Mouse (Mus musculus) MEL (cell line): Measurements from ENCODE around the gene 2810459M11Rik. TPM values are rescaled to one million over a fixed set of nuclear protein-coding genes. Genes with fewer than 3 reads are reported as not detected.
A peak's percentile ranks its signal among the peaks of the same experiment; 100 is the strongest.

Experiments
- DNase-seq: peaks from one replicate; pipeline ENCODE4 v3.0.0; 2011; ENCODE audit warnings: low read depth, low spot score
- H3K27ac ChIP-seq: 2 replicates; pipeline ENCODE4 v1.5.1; 2012; ENCODE audit warnings: low read depth, mild to moderate bottlenecking, control low read depth, low read length, moderate library complexity; ENCODE audit not compliant: control insufficient read depth
- H3K27me3 ChIP-seq, 2 experiments: fragments of 150-350 bp in 1 of 2; sonication (generic) in 1 of 2; 2 replicates each; pipeline ENCODE4 v1.6.1; 2012; ENCODE audit warnings: low read length in 2 of 2, mild to moderate bottlenecking in 2 of 2, improper control_type of control experiment in 1 of 2, moderate library complexity in 1 of 2; ENCODE audit not compliant: insufficient read depth in 2 of 2, control insufficient read depth in 1 of 2
- H3K36me3 ChIP-seq, 2 experiments: 2 replicates each; pipeline ENCODE4 v1.6.1; 2012 to 2014; ENCODE audit warnings: low read length in 2 of 2, improper control_type of control experiment in 1 of 2, inconsistent platforms in 1 of 2, mild to moderate bottlenecking in 1 of 2; ENCODE audit not compliant: insufficient read depth in 2 of 2, control insufficient read depth in 1 of 2
- H3K4me1 ChIP-seq, 2 experiments: fragments of 150-350 bp in 1 of 2; sonication (generic) in 1 of 2; 2 replicates each; pipeline ENCODE4 v1.6.1; 2012; ENCODE audit warnings: low read length in 2 of 2, improper control_type of control experiment in 1 of 2, mild to moderate bottlenecking in 1 of 2; ENCODE audit not compliant: insufficient read depth in 2 of 2, control insufficient read depth in 1 of 2
- H3K4me3 ChIP-seq, 2 experiments: fragments of 150-350 bp in 1 of 2; sonication (generic) in 1 of 2; 2 replicates each; pipeline ENCODE4 v1.5.1; 2012; ENCODE audit warnings: low read depth in 2 of 2, low read length in 2 of 2, mild to moderate bottlenecking in 2 of 2, moderate library complexity in 2 of 2, control low read depth in 1 of 2, improper control_type of control experiment in 1 of 2; ENCODE audit not compliant: control insufficient read depth in 1 of 2, insufficient read depth in 1 of 2
- H3K79me2 ChIP-seq: 2 replicates; pipeline ENCODE4 v1.6.1; 2012; ENCODE audit warnings: mild to moderate bottlenecking, low read length, moderate library complexity; ENCODE audit not compliant: control insufficient read depth, poor library complexity, insufficient read depth
- H3K9ac ChIP-seq: 2 replicates; pipeline ENCODE4 v1.6.1; 2012; ENCODE audit warnings: low read depth, mild to moderate bottlenecking, control low read depth, low read length, moderate library complexity; ENCODE audit not compliant: control insufficient read depth, poor library complexity, severe bottlenecking
- H3K9me3 ChIP-seq: fragments of 150-350 bp; sonication (generic); replicated peaks from 2 replicates; pipeline ENCODE4 v1.6.1; 2012; ENCODE audit warnings: mild to moderate bottlenecking, low read length, improper control_type of control experiment, moderate library complexity; ENCODE audit not compliant: insufficient read depth
- CHD2 ChIP-seq: IDR thresholded peaks from 2 replicates; pipeline ENCODE4 v1.6.1; 2011; ENCODE audit warnings: low read length, improper control_type of control experiment
- CTCF ChIP-seq, 3 experiments: IDR thresholded peaks in 2 of 3; conservative IDR thresholded peaks in 1 of 3; 2 replicates each; pipeline ENCODE4 v1.5.1; 2011 to 2012; ENCODE audit warnings: low read length in 3 of 3, low read depth in 2 of 3, mild to moderate bottlenecking in 2 of 3, improper control_type of control experiment in 1 of 3, inconsistent platforms in 1 of 3, mixed read lengths in 1 of 3, moderate library complexity in 1 of 3; ENCODE audit not compliant: control insufficient read depth in 1 of 3, insufficient read depth in 1 of 3, poor library complexity in 1 of 3, severe bottlenecking in 1 of 3
- E2F4 ChIP-seq: IDR thresholded peaks from 2 replicates; pipeline ENCODE4 v1.6.1; 2011; ENCODE audit warnings: low read depth, low read length, improper control_type of control experiment, borderline replicate concordance
- ETS1 ChIP-seq: IDR thresholded peaks from 2 replicates; pipeline ENCODE4 v1.6.1; 2012; ENCODE audit warnings: low read depth, mild to moderate bottlenecking, inconsistent platforms, low read length, improper control_type of control experiment, moderate library complexity
- GABPA ChIP-seq: IDR thresholded peaks from 2 replicates; pipeline ENCODE4 v1.6.1; 2012; ENCODE audit warnings: low read depth, mild to moderate bottlenecking, inconsistent platforms, low read length, improper control_type of control experiment, moderate library complexity
- GATA1 ChIP-seq: IDR thresholded peaks from 2 replicates; pipeline ENCODE4 v1.6.1; 2011; ENCODE audit warnings: low read depth, low read length, improper control_type of control experiment
- JUND ChIP-seq: IDR thresholded peaks from 2 replicates; pipeline ENCODE4 v1.6.1; 2011; ENCODE audit warnings: low read depth, mild to moderate bottlenecking, improper control_type of control experiment, low read length
- MAFK ChIP-seq: IDR thresholded peaks from 2 replicates; pipeline ENCODE4 v1.6.1; 2011; ENCODE audit warnings: low read depth, mild to moderate bottlenecking, low read length, improper control_type of control experiment, borderline replicate concordance
- MAX ChIP-seq: IDR thresholded peaks from 2 replicates; pipeline ENCODE4 v1.6.1; 2011; ENCODE audit warnings: low read length, improper control_type of control experiment
- MAZ ChIP-seq: IDR thresholded peaks from 2 replicates; pipeline ENCODE4 v1.6.1; 2012; ENCODE audit warnings: low read depth, mild to moderate bottlenecking, inconsistent platforms, low read length, improper control_type of control experiment
- MYB ChIP-seq: IDR thresholded peaks from 2 replicates; pipeline ENCODE4 v1.6.1; 2011; ENCODE audit warnings: mild to moderate bottlenecking, low read depth, low read length, improper control_type of control experiment
- MYC ChIP-seq: IDR thresholded peaks from 2 replicates; pipeline ENCODE4 v1.6.1; 2011; ENCODE audit warnings: low read depth, mild to moderate bottlenecking, low read length, improper control_type of control experiment, moderate library complexity
- NELFE ChIP-seq: IDR thresholded peaks from 2 replicates; pipeline ENCODE4 v1.6.1; 2011; ENCODE audit warnings: low read depth, low read length, improper control_type of control experiment
- NRF1 ChIP-seq: IDR thresholded peaks from 2 replicates; pipeline ENCODE4 v1.6.1; 2014; ENCODE audit warnings: low read depth, mild to moderate bottlenecking, inconsistent platforms, low read length, improper control_type of control experiment, moderate library complexity; ENCODE audit not compliant: poor library complexity, insufficient read depth, severe bottlenecking
- POLR2A ChIP-seq, 2 experiments: IDR thresholded peaks; 2 replicates each; pipeline ENCODE4 v1.6.1; 2011 to 2012; ENCODE audit warnings: low read length in 2 of 2, mild to moderate bottlenecking in 2 of 2, control low read depth in 1 of 2, improper control_type of control experiment in 1 of 2, low read depth in 1 of 2, moderate library complexity in 1 of 2; ENCODE audit not compliant: control insufficient read depth in 1 of 2, insufficient read depth in 1 of 2, poor library complexity in 1 of 2
- POLR2AphosphoS5 ChIP-seq: IDR thresholded peaks from 2 replicates; pipeline ENCODE4 v1.6.1; 2012; ENCODE audit warnings: low read depth, borderline replicate concordance, mild to moderate bottlenecking, inconsistent platforms, low read length, moderate library complexity, mixed read lengths
- RAD21 ChIP-seq: IDR thresholded peaks from 2 replicates; pipeline ENCODE4 v1.6.1; 2011; ENCODE audit warnings: mild to moderate bottlenecking, low read depth, low read length, improper control_type of control experiment
- SMC3 ChIP-seq: IDR thresholded peaks from 2 replicates; pipeline ENCODE4 v1.6.1; 2011; ENCODE audit warnings: low read depth, low read length, improper control_type of control experiment
- TAL1 ChIP-seq: IDR thresholded peaks from 2 replicates; pipeline ENCODE4 v1.6.1; 2012; ENCODE audit warnings: mild to moderate bottlenecking, inconsistent platforms, low read length, moderate library complexity, mixed read lengths
- TBP ChIP-seq: IDR thresholded peaks from 2 replicates; pipeline ENCODE4 v1.8.0; 2011; ENCODE audit warnings: low read depth, low read length, improper control_type of control experiment
- UBTF ChIP-seq: IDR thresholded peaks from 2 replicates; pipeline ENCODE4 v1.6.1; 2012; ENCODE audit warnings: low read depth, mild to moderate bottlenecking, inconsistent platforms, low read length, improper control_type of control experiment, moderate library complexity, borderline replicate concordance; ENCODE audit not compliant: insufficient read depth
- USF2 ChIP-seq, 2 experiments: IDR thresholded peaks; 2 replicates each; pipeline ENCODE4 v1.6.1; 2011 to 2012; ENCODE audit warnings: improper control_type of control experiment in 2 of 2, low read length in 2 of 2, borderline replicate concordance in 1 of 2, inconsistent platforms in 1 of 2, low read depth in 1 of 2, mild to moderate bottlenecking in 1 of 2; ENCODE audit not compliant: insufficient read depth in 1 of 2
- ZMIZ1 ChIP-seq: IDR thresholded peaks from 2 replicates; pipeline ENCODE4 v1.6.1; 2012; ENCODE audit warnings: low read depth, mild to moderate bottlenecking, inconsistent platforms, low read length, improper control_type of control experiment, moderate library complexity
- polyA plus RNA-seq, 2 experiments: library from polyadenylated mRNA; stranded (reverse) in 1 of 2; unstranded in 1 of 2; fragments of >175 nt in 1 of 2; fragments of >200 nt in 1 of 2; gene quantifications; 2 replicates each; pipeline versions ENCODE4 v1.2.1 to v1.2.4; 2012; ENCODE audit warnings: low replicate concordance in 2 of 2, low read depth in 1 of 2; ENCODE audit not compliant: insufficient read length in 2 of 2, insufficient read depth in 1 of 2, missing spikeins in 1 of 2
- total RNA-seq: library from RNA; depleted of rRNA; stranded (reverse); fragments of 300-350 nt; gene quantifications from 2 replicates; pipeline ENCODE4 v1.2.3, GENCODE M21; 2012

Gene 2810459M11Rik
- total and polyA plus RNA-seq, 3 experiments, result not detected

DNA sequence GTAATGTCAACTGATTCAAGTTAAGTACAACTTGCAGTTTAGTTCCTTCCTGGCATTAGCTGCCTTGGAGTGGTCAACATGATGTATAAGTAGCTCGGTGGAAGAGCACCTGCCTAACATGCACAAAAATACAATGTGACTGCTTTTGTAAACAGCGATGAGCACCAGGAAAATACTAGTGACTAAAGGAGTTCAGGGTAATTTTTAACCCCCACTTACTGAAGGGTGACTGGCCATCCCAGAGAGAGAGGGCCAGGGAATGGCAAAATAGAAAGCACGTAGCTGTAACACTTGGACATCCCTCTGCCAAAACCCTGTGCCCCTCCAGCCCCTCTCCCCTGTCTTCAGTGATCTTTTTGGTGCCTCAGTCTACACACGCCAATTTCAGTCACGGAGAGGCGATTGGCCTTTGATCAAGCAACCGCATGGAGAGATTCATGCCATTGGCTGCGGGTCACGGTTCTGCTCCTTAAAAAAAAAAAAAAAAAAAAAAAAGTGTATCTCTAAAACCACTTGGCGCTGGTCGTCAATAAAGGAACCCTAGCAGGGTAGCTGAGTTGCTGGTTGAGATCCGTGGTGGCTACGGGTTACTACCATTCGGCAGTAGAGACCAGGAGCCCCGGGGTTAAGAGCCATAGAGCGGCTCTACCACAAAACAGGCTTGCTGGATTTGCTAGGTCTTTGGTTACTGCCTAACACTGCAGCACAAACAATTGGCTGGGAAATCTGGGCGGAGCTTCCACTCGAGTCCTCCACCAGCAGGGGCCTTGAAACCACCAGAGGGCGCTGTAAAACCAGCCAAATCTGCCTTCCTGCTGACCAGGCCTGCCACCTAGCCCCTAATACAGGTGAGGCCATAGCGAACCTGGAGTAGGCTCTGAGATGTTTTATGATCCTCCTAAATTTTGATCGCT, 13.4 kb downstream of the 2810459M11Rik start (continued):
- TF ChIP-seq ETS1 (no peak), TAL1 (no peak), JUND (no peak), USF2 (IDR thresholded peaks at IDR 0.05; ENCODE audit: borderline replicate concordance in 1 of 2, insufficient read depth in 1 of 2, low read depth in 1 of 2, low read length in 2 of 2) (no peak)

DNA sequence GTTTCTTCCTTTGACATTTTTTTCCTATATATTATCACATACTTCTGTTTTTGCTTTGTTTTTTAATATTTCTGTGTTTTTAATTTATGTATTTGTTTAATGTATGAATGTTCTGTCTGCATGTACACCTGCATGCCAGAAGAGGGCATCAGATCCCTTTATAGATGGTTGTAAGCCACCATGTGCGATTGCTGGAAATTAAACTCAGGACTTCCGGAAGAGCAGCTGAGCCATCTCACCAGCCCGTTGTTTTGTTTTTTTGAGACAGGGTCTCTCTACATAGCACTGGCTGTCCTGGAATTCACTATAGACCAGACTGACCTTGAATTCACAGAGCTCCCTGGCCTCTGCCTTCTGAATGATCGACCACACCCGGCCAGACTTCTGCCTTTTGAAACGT, 16.9 kb downstream of the 2810459M11Rik start:
- TF ChIP-seq CTCF (IDR thresholded peaks at IDR 0.05 in 2 of 3, conservative IDR thresholded peaks at IDR 0.05 in 1 of 3; ENCODE audit: control insufficient read depth in 1 of 3, insufficient read depth in 1 of 3, low read depth in 2 of 3, low read length in 3 of 3, poor library complexity in 1 of 3, severe bottlenecking in 1 of 3) (peak; percentile 17 to 59 (median 30); a peak in 4 of 6 replicates), RAD21 (peak; percentile 29; the same call in 1 of the 2 replicates), POLR2AphosphoS5 (no peak), MAX (peak; percentile 32; the same call in 1 of the 2 replicates), SMC3 (peak; percentile 37; the same call in 1 of the 2 replicates), MYC (peak; percentile 83; the same call in 1 of the 2 replicates)
- Histone ChIP-seq H3K4me1 (peaks cover 2 to 23% of the 10 kb centered on the region in 2 experiments; a peak in 3 of 4 replicates), H3K27ac (no peak overlapping the region), H3K27me3 (no peaks in the 10 kb centered on the region), H3K4me3 (no peak overlapping the region; a peak in 1 of 4 replicates), H3K36me3 (peaks cover 0 to 21% of the 10 kb centered on the region in 2 experiments; a peak in 2 of 4 replicates), H3K79me2 (peaks cover 27% of the 10 kb centered on the region), H3K9ac (peak overlapping the region; percentile 52; the same call in 1 of the 2 replicates), H3K9me3 (no peaks in the 10 kb centered on the region)
- peak; percentile 60 for DNase-seq

DNA sequence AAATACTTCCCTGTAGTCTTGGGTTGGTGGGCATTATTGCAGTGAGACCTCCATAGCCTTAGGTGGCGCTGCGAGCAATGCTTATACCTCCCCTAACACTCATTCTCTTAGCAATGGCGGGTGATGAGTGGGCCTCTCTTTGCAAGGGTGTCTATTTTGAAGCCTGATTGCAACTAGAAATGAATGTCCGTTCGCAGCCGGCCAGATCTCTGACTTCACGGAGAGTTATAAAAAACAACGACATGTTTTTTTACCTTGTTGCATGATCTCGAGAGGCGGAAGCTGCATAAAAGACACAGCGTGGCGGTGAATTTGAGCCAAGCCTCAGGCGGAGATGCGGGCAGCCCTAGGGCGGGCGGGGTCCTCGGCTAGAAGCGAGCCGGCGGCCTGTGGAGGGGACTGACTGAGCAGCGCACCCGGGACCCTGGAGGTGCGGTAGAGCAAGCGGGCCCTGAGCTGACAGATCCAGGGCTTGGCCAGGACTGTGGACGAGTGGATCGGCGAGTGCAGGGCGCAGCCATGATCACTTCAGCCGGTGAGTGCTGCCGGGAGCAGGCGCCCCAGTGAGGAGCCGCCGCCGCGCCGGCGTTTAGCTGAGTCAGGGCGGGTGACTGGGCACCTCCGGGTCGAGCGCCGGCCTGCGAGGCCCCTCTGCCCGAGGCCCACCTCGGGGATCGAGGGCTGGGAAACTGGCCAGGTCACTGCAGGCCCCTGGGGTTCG, 18.8 kb downstream of the 2810459M11Rik start, which contains the start of gene Psmd1:
TSS of gene Psmd1 (plus strand) at position 117 of the 721 bp plus-strand sequence.
- Histone ChIP-seq H3K36me3 (peaks cover 0 to 23% of the 10 kb centered on the region in 2 experiments; a peak in 3 of 4 replicates), H3K27ac (peak within 1 kb of the TSS; percentile 85), H3K9me3 (no peaks in the 10 kb centered on the region), H3K9ac (peak within 1 kb of the TSS; percentile 91), H3K4me3 (peak within 1 kb of the TSS; percentile 62 to 89), H3K4me1 (peaks cover 0 to 19% of the 10 kb centered on the region in 2 experiments; a peak in 3 of 4 replicates), H3K79me2 (peaks cover 36% of the 10 kb centered on the region), H3K27me3 (no peaks in the 10 kb centered on the region)
- peak; percentile 97 for DNase-seq
- TF ChIP-seq CHD2 (no peak), GATA1 (no peak), TAL1 (no peak), MAFK (0 out of 2 replicates have a peak, but pooled peaks have one; percentile 41), TBP (peak; percentile 72; the same call in 1 of the 2 replicates), E2F4 (no peak), NRF1 (no peak), CTCF (IDR thresholded peaks at IDR 0.05 in 2 of 3, conservative IDR thresholded peaks at IDR 0.05 in 1 of 3; ENCODE audit: control insufficient read depth in 1 of 3, insufficient read depth in 1 of 3, low read depth in 2 of 3, low read length in 3 of 3, poor library complexity in 1 of 3, severe bottlenecking in 1 of 3) (peak; percentile 72 to 88 (median 81)), MYB (no peak), MAX (peak; percentile 99), MAZ (no peak), POLR2AphosphoS5 (no peak), ZMIZ1 (no peak), NELFE (peak; percentile 61), POLR2A (IDR thresholded peaks at IDR 0.05; ENCODE audit: control insufficient read depth in 1 of 2, insufficient read depth in 1 of 2, low read depth in 1 of 2, low read length in 2 of 2, poor library complexity in 1 of 2) (peak; percentile 55 to 78; a peak in 3 of 4 replicates), USF2 (IDR thresholded peaks at IDR 0.05; ENCODE audit: borderline replicate concordance in 1 of 2, insufficient read depth in 1 of 2, low read depth in 1 of 2, low read length in 2 of 2) (no peak), ETS1 (no peak), UBTF (no peak), GABPA (no peak; the same call in 1 of the 2 replicates), MYC (0 out of 2 replicates have a peak, but pooled peaks have one; percentile 47)
